In genomic region chr17:78959473-78959872, GRCm38 (mm10) we compare ENCODE assay signal across 26 mouse cellular contexts. TPM values are rescaled to one million over a fixed set of nuclear protein-coding genes. Genes with fewer than 3 reads are reported as not detected.
"Had no signal": no experiment of that assay in that cellular context is flagged by ENCODE, and none has a peak within 500 bp of the region (broad histone marks: within the 10 kb centered on the region; RNA-seq: fewer than 3 reads in every experiment).

No protein-coding gene starts in this region.

- H3K9me3 ChIP-seq: liver, embryonic 15.5 days; lung, embryonic 15.5 days; midbrain, embryonic 13.5 days; midbrain, embryonic 15.5 days; neural tube, embryonic 12.5 days; stomach, embryonic 15.5 days had no signal

- H3K27ac ChIP-seq: liver, embryonic 15.5 days; lung, embryonic 15.5 days; macrophage; midbrain, embryonic 13.5 days; midbrain, embryonic 15.5 days; neural tube, embryonic 12.5 days; stomach, embryonic 15.5 days; stomach, postnatal 0 days had no signal

- H3K27me3 ChIP-seq: liver, embryonic 15.5 days; lung, embryonic 15.5 days; midbrain, embryonic 13.5 days; midbrain, embryonic 15.5 days; neural tube, embryonic 12.5 days; stomach, embryonic 15.5 days had no signal

- H3K4me3 ChIP-seq: liver, embryonic 15.5 days; lung, embryonic 15.5 days; midbrain, embryonic 13.5 days; midbrain, embryonic 15.5 days; neural tube, embryonic 12.5 days; stomach, embryonic 15.5 days had no signal

- H3K9ac ChIP-seq: liver, embryonic 15.5 days; liver, postnatal 0 days; lung, embryonic 15.5 days; midbrain, embryonic 13.5 days; midbrain, embryonic 15.5 days; neural tube, embryonic 12.5 days; stomach, embryonic 15.5 days had no signal

- H3K4me2 ChIP-seq: liver, embryonic 15.5 days; lung, embryonic 15.5 days; midbrain, embryonic 11.5 days; midbrain, embryonic 13.5 days; midbrain, embryonic 15.5 days; neural tube, embryonic 12.5 days; stomach, embryonic 15.5 days had no signal

- H3K4me1 ChIP-seq: liver, embryonic 15.5 days; lung, embryonic 15.5 days; midbrain, embryonic 13.5 days; midbrain, embryonic 15.5 days; neural tube, embryonic 12.5 days; stomach, embryonic 15.5 days had no signal

- ATAC-seq: liver, postnatal 0 days; lung, postnatal 0 days; midbrain, embryonic 13.5 days; midbrain, embryonic 15.5 days had no signal

- DNase-seq: liver, postnatal 0 days; lung, adult 2 months; lung, postnatal 14 days; lung, postnatal 36 days; right cerebral cortex, postnatal 14 days; spleen, adult 18-20 months; thymus, adult 2 months; thymus, postnatal 25 days; thymus, postnatal 4 days had no signal

RNA-seq across cellular contexts. Expression of gene Sult6b1, which starts 52.7 kb away (rescaled TPM):
- total RNA-seq: megakaryocyte, adult 5-6 weeks; midbrain, postnatal 0 days; monocyte, adult 5-6 weeks; neutrophil, adult 5-6 weeks had no signal
- polyA plus RNA-seq: lung, adult 2 months; macrophage; midbrain, embryonic 11.5 days; midbrain, postnatal 0 days; neural tube, embryonic 12.5 days; neural tube, embryonic 14.5 days; small intestine, adult 2 months; thymus, adult 2 months; urinary bladder, adult 2 months had no signal
